In genomic region chr4:151275292-151275691, GRCm38 (mm10) we compare ENCODE assay signal across 8 mouse cellular contexts.
DNase-seq lines count a peak whose midpoint lies in the region; ATAC-seq and TF ChIP-seq lines count a peak whose summit lies in the region.

No protein-coding gene starts in this region.

- no peak overlapping the region for H3K4me3 ChIP-seq in lung, adult 2 months (replicated peaks; ENCODE audit: extremely low read depth, low read depth, low read length)
- no peak overlapping the region for H3K4me3 ChIP-seq in neural tube, embryonic 15.5 days (replicated peaks)
- no peak overlapping the region for H3K4me3 ChIP-seq in kidney, embryonic 15.5 days (replicated peaks)

- 48% methylated on average over 13 of the region's 13 CpGs for WGBS in lung, adult 2 months
- WGBS in neural tube, embryonic 15.5 days = 41% methylated on average over 13 of the region's 13 CpGs
- WGBS in kidney, embryonic 15.5 days = 63% methylated on average over 13 of the region's 13 CpGs

- H3K36me3 ChIP-seq in neural tube, embryonic 15.5 days = no peaks in the 10 kb centered on the region
- H3K36me3 ChIP-seq in kidney, embryonic 15.5 days = no peaks in the 10 kb centered on the region

- no peak for TF ChIP-seq POLR2A in lung, adult 2 months (IDR thresholded peaks at IDR 0.05; ENCODE audit: borderline replicate concordance, extremely low read depth, low read depth, low read length)

- peak; percentile 25 for DNase-seq in lung, postnatal 10 days
- DNase-seq in lung, adult 2 months = no peak
- peak; percentile 59 for DNase-seq in cerebellum, adult 9-10 months
- peak; percentile 84 for DNase-seq in layer of hippocampus, adult 11-12 months (ENCODE audit: low spot score)
- no peak for DNase-seq in natural killer cell, adult 2 months (ENCODE audit: low spot score in 2 of 2)
- no peak for DNase-seq in kidney, adult 18-20 months

- ATAC-seq in neural tube, embryonic 15.5 days (ENCODE audit: low FRiP score) = peak; percentile 62; the same call in 1 of the 2 replicates
- no peak for ATAC-seq in kidney, embryonic 15.5 days (replicated peaks; ENCODE audit: low FRiP score)

- no peaks in the 10 kb centered on the region for H3K9me3 ChIP-seq in neural tube, embryonic 15.5 days (replicated peaks)
- H3K9me3 ChIP-seq in kidney, embryonic 15.5 days (replicated peaks) = no peaks in the 10 kb centered on the region

- no peak overlapping the region for H3K9ac ChIP-seq in neural tube, embryonic 15.5 days (replicated peaks)
- H3K9ac ChIP-seq in kidney, embryonic 15.5 days = no peak overlapping the region

- peaks cover 3% of the 10 kb centered on the region; the same call in 1 of the 2 replicates for H3K4me1 ChIP-seq in lung, adult 2 months (ENCODE audit: control insufficient read depth, insufficient read depth, low read length)
- peaks cover 29% of the 10 kb centered on the region for H3K4me1 ChIP-seq in neural tube, embryonic 15.5 days
- H3K4me1 ChIP-seq in kidney, embryonic 15.5 days = no peaks in the 10 kb centered on the region

- no peaks in the 10 kb centered on the region for H3K27me3 ChIP-seq in neural tube, embryonic 15.5 days (replicated peaks)
- H3K27me3 ChIP-seq in kidney, embryonic 15.5 days = no peaks in the 10 kb centered on the region

- no peak overlapping the region for H3K4me2 ChIP-seq in neural tube, embryonic 15.5 days
- no peak overlapping the region for H3K4me2 ChIP-seq in kidney, embryonic 15.5 days

- peak overlapping the region; percentile 68 for H3K27ac ChIP-seq in neural tube, embryonic 15.5 days (replicated peaks)
- H3K27ac ChIP-seq in kidney, embryonic 15.5 days = no peak overlapping the region

- TF ChIP-seq CTCF in lung, adult 2 months (IDR thresholded peaks at IDR 0.05; ENCODE audit: insufficient read depth, low read length) = no peak

Comparison
In these comparisons a context has a peak if more than half of its experiments do, and no peak if none do; other contexts are left out.
1. DNase-seq: peak in lung, postnatal 10 days (single experiment), cerebellum, adult 9-10 months (single experiment) and layer of hippocampus, adult 11-12 months (single experiment); none in lung, adult 2 months (single experiment), natural killer cell, adult 2 months (0 of 2) and kidney, adult 18-20 months (single experiment).